Mouse (Mus musculus) left cerebral cortex, postnatal 10 days (tissue): ENCODE data around the gene Gm20388. TPM values are rescaled to one million over a fixed set of nuclear protein-coding genes. Genes with fewer than 3 reads are reported as not detected.

ENCODE experiments used
- DNase-seq, 2 experiments: peaks; one replicate each; pipeline ENCODE4 v3.0.0; 2021 to 2022; ENCODE audit warnings: low spot score in 2 of 2, mixed read lengths in 1 of 2; ENCODE audit errors: extremely low spot score in 1 of 2
- intact Hi-C: fragments of 180-260 bp; cut with DNase I; formaldehyde crosslinking; loops from one replicate; pipeline ENCODE4 v1.15.1; 2025
- total RNA-seq, 2 experiments: library from RNA; stranded (reverse); gene quantifications; 2 replicates each; pipeline ENCODE4 v1.2.3; 2021

Gene Gm20388
- total RNA-seq, 2 experiments from 2014 or later: 4.4 to 9.0 TPM

DNA sequence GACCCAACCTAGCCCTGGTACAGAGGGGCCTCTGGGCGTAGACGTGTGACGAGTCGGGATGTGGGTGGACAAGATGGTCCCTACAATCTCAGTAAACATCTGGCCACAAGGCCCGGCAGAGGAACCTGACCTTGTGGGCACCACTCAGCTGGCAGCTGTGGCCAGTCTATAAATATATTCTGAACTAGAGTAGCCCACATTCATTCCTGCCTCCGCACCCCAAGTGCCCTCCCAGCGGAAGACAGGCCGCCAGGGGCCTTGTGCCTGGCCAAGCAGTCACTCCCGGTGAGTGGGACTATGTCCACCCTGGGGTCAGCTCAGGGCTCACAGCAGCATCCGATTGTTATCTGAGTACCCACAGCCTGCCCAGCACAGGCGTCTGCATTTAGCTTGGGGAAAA, 2327.6 kb downstream of the Gm20388 start:
- intact Hi-C loops: no loop called here
- no peak for DNase-seq

DNA sequence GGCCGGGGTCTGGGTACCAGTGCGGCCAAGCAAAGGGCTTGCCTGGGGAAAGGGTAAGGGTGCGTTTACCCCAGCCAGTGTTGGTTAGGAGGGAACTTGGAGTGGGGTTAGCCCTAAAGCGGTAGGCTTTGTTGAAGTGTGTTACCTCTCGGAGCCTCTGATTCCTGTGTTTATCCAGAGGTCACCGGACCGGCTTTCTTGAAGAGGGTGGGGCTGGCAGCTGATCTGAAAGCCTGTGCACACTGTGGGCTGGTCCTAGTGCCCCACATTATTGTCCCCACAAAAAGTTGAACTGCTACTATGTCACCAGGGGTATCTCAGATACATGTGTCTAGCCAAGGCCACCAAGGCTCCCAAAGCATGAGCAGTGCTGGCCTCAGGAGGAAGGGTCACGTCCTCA, 2328.1 kb downstream of the Gm20388 start:
- intact Hi-C loops: no loop called here
- DNase-seq: no peak

GRCm38 (mm10) chr8:122240241-122241026, 2329.8 kb downstream of the Gm20388 start:
- DNase-seq: no peak
- intact Hi-C loops: no loop called here

GRCm38 (mm10) chr8:122243310-122243709, 2332.7 kb downstream of the Gm20388 start:
- no peak for DNase-seq
- intact Hi-C loops: no loop called here

DNA sequence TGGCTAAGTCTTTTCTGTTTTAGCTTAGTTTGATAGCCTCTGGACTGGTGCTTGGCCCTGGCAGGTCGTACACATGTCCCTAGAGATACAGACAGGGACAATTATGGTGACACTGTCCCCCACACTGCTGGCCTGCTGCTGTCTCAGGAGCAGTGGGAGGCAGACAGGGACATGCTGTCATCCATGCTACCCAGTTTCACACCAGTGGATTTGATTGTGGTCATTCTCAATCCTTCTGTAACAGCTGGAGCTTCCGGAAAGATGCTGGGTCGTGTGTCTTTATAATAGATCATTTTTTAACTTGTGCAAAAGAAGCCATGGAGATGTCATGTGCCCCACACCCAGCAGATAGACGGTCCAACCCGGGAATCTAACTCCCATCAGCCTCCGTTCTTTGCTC, 2334.5 kb downstream of the Gm20388 start:
- intact Hi-C loops: no loop called here
- DNase-seq: no peak

DNA sequence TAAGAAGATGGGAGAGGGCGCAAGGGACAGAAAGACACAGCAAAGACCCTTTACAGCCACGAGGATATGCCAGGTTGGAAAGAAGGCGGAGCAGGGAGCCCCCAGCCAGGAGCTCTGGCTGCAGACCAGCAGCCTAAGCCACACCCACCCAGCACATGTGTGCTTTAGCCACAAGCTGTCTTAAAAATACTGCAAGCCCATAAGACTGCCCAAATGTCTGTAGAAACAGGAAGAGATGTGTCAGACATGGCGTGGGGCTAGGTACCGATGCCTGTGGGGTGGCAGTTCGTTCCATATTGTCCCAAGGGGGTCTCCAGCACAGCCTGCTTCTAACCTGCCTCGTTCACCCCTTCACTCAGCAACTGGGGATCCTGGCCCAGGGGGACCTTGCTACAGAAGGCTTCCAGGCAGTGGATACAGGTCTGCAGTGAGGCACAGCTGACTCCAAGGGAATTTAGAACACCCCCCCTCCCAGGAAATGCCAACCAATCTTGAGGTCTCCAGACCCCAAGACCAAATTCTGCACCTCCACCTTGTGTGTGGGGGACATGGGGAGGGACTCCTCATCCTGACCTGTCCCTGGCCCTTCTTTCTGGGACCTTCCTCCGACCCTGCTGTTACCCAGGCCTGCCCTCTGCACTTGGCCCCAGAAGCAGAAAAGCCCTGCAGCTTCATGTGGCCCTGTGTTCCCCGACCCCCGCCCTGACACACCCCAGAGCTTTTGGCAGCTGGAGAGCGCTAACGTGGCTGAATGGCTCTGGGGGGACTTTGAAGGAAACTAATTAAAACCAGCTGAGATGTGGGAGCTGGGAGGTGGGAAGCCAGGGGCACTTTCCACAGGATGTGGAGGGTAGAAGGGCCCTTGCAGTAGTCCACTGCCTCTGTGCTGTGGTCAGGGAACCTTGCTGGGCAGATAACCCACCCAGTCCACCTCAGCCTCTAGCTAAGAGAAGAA, 2335.9 kb downstream of the Gm20388 start:
- intact Hi-C loops: no loop called here
- no peak for DNase-seq

DNA sequence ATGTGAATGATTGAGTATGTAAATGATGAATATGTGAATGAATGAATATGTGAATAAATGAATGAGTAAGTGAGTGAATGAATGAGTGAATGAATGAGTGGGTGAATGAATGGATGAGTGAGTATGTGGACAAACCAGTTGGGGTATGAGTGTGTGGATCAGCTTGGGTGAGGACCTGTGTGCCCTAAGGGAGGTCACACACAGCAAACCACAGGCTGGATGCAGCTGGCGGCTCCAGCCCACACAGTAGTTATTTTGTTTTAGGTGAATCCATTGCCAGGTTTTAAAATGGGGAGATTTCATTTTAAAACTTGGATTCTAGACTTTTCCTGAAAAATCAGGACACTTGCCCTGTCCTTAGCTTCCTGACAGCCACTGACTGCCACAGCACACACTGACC, 2341.1 kb downstream of the Gm20388 start:
- intact Hi-C loops: no loop called here
- DNase-seq: no peak

DNA sequence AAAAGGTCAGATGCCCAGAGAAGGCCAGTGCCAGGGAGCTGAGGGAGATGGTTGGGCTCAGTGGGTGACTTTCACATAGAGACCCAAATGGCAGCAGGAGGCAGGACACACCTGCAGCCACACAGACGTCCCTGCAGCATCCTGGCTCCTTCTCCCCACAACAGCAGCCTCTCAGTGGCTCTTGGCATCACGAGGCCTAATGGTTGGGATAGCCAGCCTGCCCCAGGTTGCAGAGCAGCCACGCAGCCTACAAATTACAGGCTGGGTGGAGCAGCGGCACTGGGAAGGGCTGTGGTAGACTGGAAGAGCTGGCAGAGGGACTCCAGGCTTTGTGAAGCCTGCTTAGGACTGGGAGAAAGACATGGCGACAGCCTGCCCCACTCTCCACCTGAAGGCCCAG, 2341.7 kb downstream of the Gm20388 start:
- no peak for DNase-seq
- intact Hi-C loops: no loop called here

DNA sequence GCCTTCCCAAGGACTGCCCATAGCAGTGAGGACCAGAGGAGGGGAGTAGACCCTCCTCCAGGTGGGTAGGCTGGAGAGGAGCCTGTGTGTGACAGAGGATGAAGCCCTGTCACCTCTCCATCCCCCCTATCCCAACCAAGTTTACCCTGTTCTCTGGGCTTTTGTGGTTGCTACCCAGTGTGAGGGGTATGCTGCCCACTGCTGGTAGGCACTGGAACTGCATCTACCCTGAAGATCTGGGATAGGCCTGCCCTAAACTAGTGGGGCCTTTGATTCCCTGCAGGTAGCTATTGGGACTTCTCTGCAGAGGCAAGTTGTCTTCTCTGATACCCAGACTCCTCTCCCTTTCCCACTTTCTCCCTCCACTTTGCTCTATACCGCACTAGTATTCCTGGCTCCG, 2348.7 kb downstream of the Gm20388 start:
- intact Hi-C loops: no loop called here
- peak in 1 of 2 experiments; percentile 70 for DNase-seq

DNA sequence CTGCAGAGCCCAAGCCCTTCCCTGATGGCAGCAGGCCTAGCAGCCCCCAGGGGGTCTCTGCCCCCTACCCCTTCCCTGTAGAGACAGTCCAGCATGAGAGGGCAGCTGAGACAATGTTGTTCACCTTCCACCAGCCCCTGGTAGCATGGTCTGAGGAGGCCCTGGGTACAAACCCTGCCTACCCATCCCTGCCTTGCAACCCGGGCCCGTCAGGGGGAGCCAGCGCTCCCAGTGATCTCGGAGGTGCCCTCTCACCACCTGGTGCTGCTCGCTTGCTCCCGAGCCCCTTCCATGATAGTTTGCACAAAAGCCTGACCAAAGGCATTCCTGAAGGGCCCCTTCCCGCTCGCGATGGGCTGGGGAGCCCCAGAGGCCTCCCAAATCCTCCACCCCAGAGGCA, 2350.1 kb downstream of the Gm20388 start:
- intact Hi-C loops: no loop called here
- no peak for DNase-seq

DNA sequence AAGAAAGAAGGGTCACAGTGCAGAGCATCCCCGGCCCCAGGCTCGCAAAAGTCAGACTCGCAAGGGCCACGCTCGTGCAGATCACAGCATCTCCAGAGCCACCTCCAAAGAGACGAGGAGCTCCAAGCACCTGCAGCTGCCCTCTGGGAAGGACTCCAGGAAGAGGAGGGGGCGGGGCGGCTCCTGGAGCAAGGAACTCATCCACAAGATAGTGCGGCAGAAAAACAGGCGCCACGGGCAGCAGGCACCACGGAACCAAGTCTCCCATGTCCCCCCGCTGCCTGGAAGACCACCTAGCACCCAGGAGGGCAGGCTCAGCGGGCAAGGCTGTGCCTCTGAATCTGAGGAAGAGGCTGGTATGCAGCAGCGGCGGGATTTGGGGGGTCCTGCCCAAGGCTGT, 2352.2 kb downstream of the Gm20388 start:
- no peak for DNase-seq
- intact Hi-C loops: no loop called here

GRCm38 (mm10) chr8:122264243-122264642, 2353.6 kb downstream of the Gm20388 start:
- peak in 1 of 2 experiments; percentile 79 for DNase-seq
- intact Hi-C loops: no loop called here

DNA sequence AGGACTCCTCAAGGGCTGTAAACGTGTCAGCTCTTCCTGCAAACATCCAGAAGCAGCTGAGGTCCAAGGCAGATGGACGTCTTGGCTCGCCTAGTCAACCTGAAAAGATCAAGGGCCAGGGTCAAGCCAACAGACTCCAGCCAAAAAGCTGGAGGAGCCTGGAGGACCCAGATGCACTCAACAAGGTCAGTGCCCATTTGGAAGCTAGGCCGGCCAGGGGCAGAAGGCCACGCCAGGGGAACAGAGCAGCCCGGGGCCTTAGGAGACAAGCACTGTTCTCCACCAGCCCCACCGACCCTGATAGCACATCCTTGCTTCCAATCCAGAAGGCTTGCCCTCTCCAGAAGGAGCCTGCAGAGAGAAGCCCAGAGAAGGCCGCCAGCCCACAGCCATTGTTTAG, 2354.9 kb downstream of the Gm20388 start:
- DNase-seq: no peak
- intact Hi-C loops: no loop called here

DNA sequence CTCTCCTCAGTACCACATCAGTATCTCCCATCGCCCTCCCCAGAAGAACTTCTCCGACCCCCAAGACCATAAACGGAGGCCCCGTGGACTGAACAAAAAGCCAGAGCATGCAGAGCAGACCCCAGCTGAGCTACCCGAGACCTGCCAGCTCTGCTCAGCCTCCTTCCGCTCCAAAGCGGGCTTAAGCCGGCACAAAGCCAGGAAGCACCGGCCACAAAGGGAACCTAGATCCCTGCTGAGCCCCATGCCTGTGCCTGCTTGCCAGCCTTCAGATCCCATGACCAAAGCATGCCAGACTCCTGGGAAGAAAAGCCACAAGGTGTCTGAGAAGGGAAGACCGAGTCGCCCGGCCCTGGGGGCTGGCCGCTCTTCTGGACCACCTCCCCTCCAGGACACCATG, 2356.2 kb downstream of the Gm20388 start:
- peak in 1 of 2 experiments; percentile 66 for DNase-seq
- intact Hi-C loops: no loop called here

GRCm38 (mm10) chr8:122268861-122269260, 2358.2 kb downstream of the Gm20388 start:
- intact Hi-C loops: no loop called here
- no peak for DNase-seq

DNA sequence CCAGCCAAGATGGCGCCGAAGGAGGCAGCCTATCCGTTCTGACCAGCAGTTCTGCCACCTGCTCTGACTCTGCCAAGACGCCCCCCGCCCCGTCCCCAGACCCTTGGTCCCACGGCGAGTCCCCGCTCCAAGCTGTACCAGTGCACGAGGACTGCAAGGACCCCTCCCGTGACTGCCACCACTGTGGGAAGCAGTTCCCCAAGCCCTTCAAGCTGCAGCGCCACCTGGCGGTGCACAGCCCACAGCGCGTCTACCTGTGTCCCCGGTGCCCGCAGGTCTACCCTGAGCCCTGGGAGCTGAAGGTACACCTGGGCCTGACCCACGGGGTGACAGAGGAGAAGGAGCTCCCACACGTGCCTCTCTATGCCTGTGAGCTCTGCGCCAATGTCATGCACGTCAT, 2358.8 kb downstream of the Gm20388 start:
- DNase-seq: peak in 1 of 2 experiments; percentile 86
- intact Hi-C loops: no loop called here

GRCm38 (mm10) chr8:122270555-122270954, 2359.9 kb downstream of the Gm20388 start:
- DNase-seq: no peak
- intact Hi-C loops: loop anchor here (5.0 kb wide), 1 partner anchor 293 kb away; no protein-coding TSS in a partner anchor

DNA sequence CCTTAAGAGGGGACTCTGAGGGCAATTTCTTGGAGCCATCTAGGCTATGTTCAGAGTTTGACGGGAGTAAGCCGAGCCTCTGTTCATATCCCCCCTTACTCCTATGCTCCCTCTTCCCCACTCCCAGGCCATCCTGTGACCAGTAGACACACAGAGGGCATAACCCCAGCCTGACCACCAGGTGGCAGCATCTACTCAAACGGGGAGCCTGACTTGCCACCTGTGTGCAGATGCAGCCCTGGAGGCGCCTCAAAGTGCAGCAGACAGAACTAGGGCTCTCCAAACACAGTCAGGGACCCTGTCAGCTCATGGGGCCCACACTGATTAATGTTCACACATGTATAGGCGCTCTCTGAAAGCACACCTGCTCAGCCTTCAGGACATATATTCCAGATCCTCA, 2362.5 kb downstream of the Gm20388 start:
- intact Hi-C loops: loop anchor here (1.0 to 5.0 kb wide), 3 partner anchors 60 to 296 kb away; no protein-coding TSS in a partner anchor
- peak in 1 of 2 experiments; percentile 85 for DNase-seq

DNA sequence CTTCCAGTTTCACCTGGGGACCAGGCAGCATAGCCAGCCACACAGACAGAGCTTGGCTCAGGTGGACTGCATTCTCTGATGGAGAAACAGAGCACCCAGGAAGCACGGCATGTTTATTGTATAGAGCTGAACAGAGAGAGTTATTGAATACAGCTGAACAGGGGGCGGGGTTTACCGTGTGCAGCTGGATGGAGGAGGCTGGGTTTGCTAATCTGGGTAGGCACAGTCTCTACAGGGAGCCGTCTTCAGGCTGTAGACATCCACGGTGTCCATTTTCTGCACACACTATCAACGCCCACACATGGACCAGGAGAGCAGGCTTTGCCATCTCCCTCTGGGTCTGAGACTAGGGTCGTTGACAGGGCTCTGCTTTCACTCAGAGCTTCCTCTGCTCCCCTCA, 2363.2 kb downstream of the Gm20388 start:
- no peak for DNase-seq
- intact Hi-C loops: loop anchor here (1.0 to 5.0 kb wide), 3 partner anchors 59 to 297 kb away; no protein-coding TSS in a partner anchor
